Mouse (Mus musculus) neural tube, embryonic 11.5 days (tissue): ENCODE measurements around the gene Wdr4. TPM values are rescaled to one million over a fixed set of nuclear protein-coding genes. Genes with fewer than 3 reads are reported as not detected.

ENCODE experiments used
- ATAC-seq: fragments of 200-750 bp; cut with Nextera tagmentation; 2 replicates; pipeline ENCODE4 v1.8.0; 2017; ENCODE audit warnings: moderate number of reproducible peaks, mild to moderate bottlenecking, moderate TSS enrichment, moderate library complexity; ENCODE audit not compliant: insufficient read depth, low FRiP score, low TSS enrichment
- DNase-seq: peaks from one replicate; pipeline ENCODE4 v3.0.0-alpha.2; 2015; ENCODE audit warnings: low spot score
- H3K27ac ChIP-seq: fragments of 300-500 bp; sonication (generic); 2 replicates; pipeline ENCODE4 v1.5.1; 2014; ENCODE audit warnings: low read depth, mild to moderate bottlenecking, low read length
- H3K27me3 ChIP-seq: fragments of 300-500 bp; sonication (generic); 2 replicates; pipeline ENCODE4 v1.6.1; 2014; ENCODE audit warnings: mild to moderate bottlenecking, low read length, mixed read lengths; ENCODE audit not compliant: control insufficient read depth, insufficient read depth
- H3K36me3 ChIP-seq: fragments of 300-500 bp; sonication (generic); 2 replicates; pipeline ENCODE4 v1.6.1; 2014; ENCODE audit warnings: mild to moderate bottlenecking, low read length, moderate library complexity, mixed read lengths; ENCODE audit not compliant: control insufficient read depth, insufficient read depth
- H3K4me1 ChIP-seq: fragments of 300-500 bp; sonication (generic); 2 replicates; pipeline ENCODE4 v1.6.1; 2014; ENCODE audit warnings: low read length, mixed read lengths; ENCODE audit not compliant: control insufficient read depth, insufficient read depth
- H3K4me2 ChIP-seq: fragments of 300-500 bp; sonication (generic); 2 replicates; pipeline ENCODE4 v1.6.1; 2014; ENCODE audit warnings: low read depth, mild to moderate bottlenecking, moderate library complexity
- H3K4me3 ChIP-seq: fragments of 300-500 bp; sonication (generic); 2 replicates; pipeline ENCODE4 v1.5.1; 2014; ENCODE audit warnings: low read depth, low read length
- H3K9ac ChIP-seq: fragments of 300-500 bp; sonication (generic); 2 replicates; pipeline ENCODE4 v1.6.1; 2014; ENCODE audit warnings: mild to moderate bottlenecking, low read length
- H3K9me3 ChIP-seq: fragments of 300-500 bp; sonication (generic); 2 replicates; pipeline ENCODE4 v1.6.1; 2016; ENCODE audit warnings: low read length; ENCODE audit not compliant: control insufficient read depth
- WGBS: fragments of 180-500 bp; shearing (Covaris S2); extraction: QIAGEN DNeasy Blood & Tissue Kit; methylation state at CpG from one replicate; pipeline ENCODE4 v1.1.7; 2014; 5-methylcytosine and 5-hydroxymethylcytosine counted together
- microRNA-seq: library from miRNA; unstranded; fragments of <30 nt; microRNA quantifications from one replicate; pipeline ENCODE4, GENCODE M21; 2016
- polyA plus RNA-seq: library from polyadenylated mRNA; unstranded; fragments of >200 nt; fragmentation: Nextera tagmentation; extraction: Ambion mirVana; gene quantifications from 2 replicates; pipeline ENCODE4 v1.2.1, GENCODE M21; 2014

Wdr4 gene
- polyA plus RNA-seq, 1 experiment from 2014 or later = 42.5 TPM

GRCm38 (mm10) chr17:31451179-31451708 is 68.5 kb downstream of the Wdr4 start:
- H3K4me3 ChIP-seq = no peak overlapping the region
- no peaks in the 10 kb centered on the region for H3K27me3 ChIP-seq
- 50% methylated on average over 8 of the region's 8 CpGs for WGBS
- H3K27ac ChIP-seq = peak overlapping the region; percentile 23
- no peak overlapping the region for H3K4me2 ChIP-seq
- H3K36me3 ChIP-seq = no peaks in the 10 kb centered on the region
- no peaks in the 10 kb centered on the region for H3K9me3 ChIP-seq
- peaks cover 10% of the 10 kb centered on the region for H3K4me1 ChIP-seq
- DNase-seq (peak; percentile 58), ATAC-seq (peak; percentile 31; the same call in 1 of the 2 replicates)
- H3K9ac ChIP-seq = peak overlapping the region; percentile 2; the same call in 1 of the 2 replicates

- Histone ChIP-seq H3K4me2 (no peak overlapping the region), H3K36me3 (no peaks in the 10 kb centered on the region), H3K4me1 (peaks cover 10% of the 10 kb centered on the region), H3K4me3 (no peak overlapping the region), H3K27me3 (no peaks in the 10 kb centered on the region), H3K9ac (no peak overlapping the region), H3K27ac (no peak overlapping the region; the same call in 1 of the 2 replicates), H3K9me3 (no peaks in the 10 kb centered on the region)
- ATAC-seq = no peak
- 90% methylated on average over 3 of the region's 3 CpGs for WGBS
- DNase-seq = no peak
Observed at GRCm38 (mm10) chr17:31450206-31450605, 69.6 kb downstream of the Wdr4 start.

GRCm38 (mm10) chr17:31448519-31448918 is 71.3 kb downstream of the Wdr4 start:
- H3K27me3 ChIP-seq = no peaks in the 10 kb centered on the region
- peaks cover 17% of the 10 kb centered on the region for H3K4me1 ChIP-seq
- ATAC-seq (no peak), DNase-seq (no peak)
- no peak overlapping the region for H3K9ac ChIP-seq
- 86% methylated on average over 1 of the region's 1 CpGs for WGBS
- no peaks in the 10 kb centered on the region for H3K36me3 ChIP-seq
- no peak overlapping the region for H3K4me2 ChIP-seq
- H3K27ac ChIP-seq = no peak overlapping the region
- H3K9me3 ChIP-seq = no peaks in the 10 kb centered on the region
- no peak overlapping the region for H3K4me3 ChIP-seq

- ATAC-seq (no peak), DNase-seq (no peak)
- no peaks in the 10 kb centered on the region for H3K36me3 ChIP-seq
- no peaks in the 10 kb centered on the region for H3K9me3 ChIP-seq
- H3K9ac ChIP-seq = no peak overlapping the region
- no peak overlapping the region for H3K27ac ChIP-seq
- H3K4me2 ChIP-seq = no peak overlapping the region
- H3K4me3 ChIP-seq = no peak overlapping the region
- 86% methylated on average over 5 of the region's 5 CpGs for WGBS
- H3K27me3 ChIP-seq = no peaks in the 10 kb centered on the region
- peaks cover 20% of the 10 kb centered on the region for H3K4me1 ChIP-seq
Observed at GRCm38 (mm10) chr17:31447766-31448165, 72.0 kb downstream of the Wdr4 start.

- Histone ChIP-seq H3K4me2 (no peak overlapping the region), H3K27me3 (no peaks in the 10 kb centered on the region), H3K4me3 (no peak overlapping the region), H3K9ac (no peak overlapping the region), H3K9me3 (no peaks in the 10 kb centered on the region), H3K27ac (no peak overlapping the region), H3K4me1 (peaks cover 10% of the 10 kb centered on the region; the same call in 1 of the 2 replicates), H3K36me3 (no peaks in the 10 kb centered on the region)
- no peak for ATAC-seq
- DNase-seq = no peak
- WGBS = 50% methylated on average over 7 of the region's 7 CpGs
Observed at GRCm38 (mm10) chr17:31445061-31445731, 74.6 kb downstream of the Wdr4 start.

Small RNA genes lying within 50 kb of the gene (microRNA-seq; reads per million reads assigned to microRNA genes)
- gene Gm24970 = not detected

Other genes with a start within 250 kb of the Wdr4 start
- gene Rsph1, start 242.6 kb downstream of the Wdr4 start, polyA plus RNA-seq = 0.95 and 1.7 TPM in 2 replicates
- 11.2 and 13.9 TPM in 2 replicates for gene Slc37a1, start 233.2 kb downstream of the Wdr4 start, polyA plus RNA-seq
- gene Pde9a, start 133.8 kb downstream of the Wdr4 start, polyA plus RNA-seq = 34.5 and 35.5 TPM in 2 replicates
- gene Ndufv3, start 135 bp upstream of the Wdr4 start, polyA plus RNA-seq = 250 and 260 TPM in 2 replicates
- gene Pknox1, start 44.8 kb upstream of the Wdr4 start, polyA plus RNA-seq = 46.4 and 52.4 TPM in 2 replicates
- 1.3 and 2.4 TPM in 2 replicates for gene Cbs, start 117.3 kb upstream of the Wdr4 start, polyA plus RNA-seq
- gene U2af1, start 138.9 kb upstream of the Wdr4 start, polyA plus RNA-seq = 196 and 205 TPM in 2 replicates
- gene Cryaa, start 157.8 kb upstream of the Wdr4 start, polyA plus RNA-seq = not detected in 2 replicates